Mouse (Mus musculus): ENCODE results near the gene Agtpbp1. TPM values are rescaled to one million over a fixed set of nuclear protein-coding genes. Genes with fewer than 3 reads are reported as not detected.

The Agtpbp1 gene
- total and polyA plus RNA-seq, 2 experiments from 2014 or later, result 70.8 to 129 TPM

DNA sequence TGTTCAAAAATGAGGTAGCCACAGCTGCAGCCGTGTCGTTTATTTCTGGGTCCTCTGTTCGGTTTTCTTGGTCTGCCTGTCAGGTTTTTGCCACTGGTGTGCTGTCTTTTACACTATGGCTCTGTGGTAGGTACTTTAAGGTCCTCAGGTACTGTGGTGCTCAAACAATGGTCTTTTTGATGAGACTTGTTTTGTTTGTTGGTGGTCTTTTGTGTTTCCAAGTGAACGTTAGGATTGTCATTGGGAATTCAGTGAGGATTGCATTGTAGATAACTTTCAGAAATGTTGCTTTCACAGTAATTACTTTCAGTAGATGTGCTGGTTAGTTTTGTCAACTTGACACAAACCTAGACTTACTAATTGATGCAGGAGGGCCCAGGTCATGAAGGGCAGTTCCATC, 4.6 kb upstream of the Agtpbp1 start:
- no peak overlapping the region for H3K4me2 ChIP-seq (ENCODE audit: low read depth, low read length, poor library complexity, severe bottlenecking)
- peaks cover 12% of the 10 kb centered on the region; the same call in 1 of the 2 replicates for H3K4me1 ChIP-seq (ENCODE audit: insufficient read depth, low read length)
- no peak overlapping the region for H3K9ac ChIP-seq (replicated peaks; ENCODE audit: low read length, poor library complexity, severe bottlenecking)
- peaks cover 18% of the 10 kb centered on the region for H3K36me3 ChIP-seq (ENCODE audit: insufficient read depth, low read length)
- WGBS, result 86% methylated on average over 4 of the region's 4 CpGs
- TF ChIP-seq CTCF (IDR thresholded peaks at IDR 0.05), result no peak
- no peaks in the 10 kb centered on the region for H3K27me3 ChIP-seq (ENCODE audit: insufficient read depth, low read length)
- no peak for DNase-seq (ENCODE audit: low spot score)
- H3K4me3 ChIP-seq (ENCODE audit: low read depth, low read length), result no peak overlapping the region
- H3K9me3 ChIP-seq (ENCODE audit: low read length), result no peaks in the 10 kb centered on the region
- ATAC-seq (ENCODE audit: low FRiP score), result no peak
- H3K27ac ChIP-seq (ENCODE audit: low read depth, low read length), result no peak overlapping the region

DNA sequence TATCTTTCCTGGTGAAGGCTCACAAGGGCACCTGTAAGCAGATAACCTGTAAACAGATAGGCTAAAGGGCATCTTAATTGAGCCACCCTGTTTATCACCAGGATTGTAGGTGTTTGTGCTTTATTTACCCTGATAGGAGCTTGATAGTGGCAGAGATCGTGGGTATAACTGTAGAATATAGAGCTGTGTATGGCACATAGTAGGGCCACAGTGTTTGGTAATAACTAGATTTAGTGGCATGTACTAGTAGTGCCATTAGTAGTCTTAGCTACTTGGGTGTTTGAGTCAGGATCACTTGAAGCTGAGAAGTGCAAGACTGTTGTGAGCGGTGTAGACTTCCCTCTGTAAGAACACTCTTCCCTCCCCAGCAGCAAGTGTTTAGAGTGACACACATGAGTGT, 2.2 kb upstream of the Agtpbp1 start:
- Histone ChIP-seq H3K27me3 (ENCODE audit: insufficient read depth, low read length) (no peaks in the 10 kb centered on the region), H3K4me3 (ENCODE audit: low read depth, low read length) (no peak overlapping the region), H3K9ac (replicated peaks; ENCODE audit: low read length, poor library complexity, severe bottlenecking) (0 out of 2 replicates have a peak overlapping the region, but pooled peaks have one; percentile 30), H3K4me2 (ENCODE audit: low read depth, low read length, poor library complexity, severe bottlenecking) (no peak overlapping the region; the same call in 1 of the 2 replicates), H3K9me3 (ENCODE audit: low read length) (no peaks in the 10 kb centered on the region), H3K4me1 (ENCODE audit: insufficient read depth, low read length) (peaks cover 15% of the 10 kb centered on the region; the same call in 1 of the 2 replicates), H3K36me3 (ENCODE audit: insufficient read depth, low read length) (peaks cover 8% of the 10 kb centered on the region; the same call in 1 of the 2 replicates), H3K27ac (ENCODE audit: low read depth, low read length) (no peak overlapping the region)
- 92% methylated on average over 2 of the region's 2 CpGs for WGBS
- TF ChIP-seq CTCF (IDR thresholded peaks at IDR 0.05), result no peak
- DNase-seq (ENCODE audit: low spot score) (no peak), ATAC-seq (ENCODE audit: low FRiP score) (no peak)

- DNase-seq (ENCODE audit: low spot score) (peak; percentile 15), ATAC-seq (ENCODE audit: low FRiP score) (no peak)
- Histone ChIP-seq H3K27me3 (ENCODE audit: insufficient read depth, low read length) (no peaks in the 10 kb centered on the region), H3K4me1 (ENCODE audit: insufficient read depth, low read length) (peaks cover 15% of the 10 kb centered on the region; the same call in 1 of the 2 replicates), H3K36me3 (ENCODE audit: insufficient read depth, low read length) (peaks cover 8% of the 10 kb centered on the region; the same call in 1 of the 2 replicates), H3K27ac (ENCODE audit: low read depth, low read length) (peak overlapping the region; percentile 82), H3K9me3 (ENCODE audit: low read length) (no peaks in the 10 kb centered on the region), H3K4me2 (ENCODE audit: low read depth, low read length, poor library complexity, severe bottlenecking) (peak overlapping the region; percentile 61), H3K9ac (replicated peaks; ENCODE audit: low read length, poor library complexity, severe bottlenecking) (peak overlapping the region; percentile 89), H3K4me3 (ENCODE audit: low read depth, low read length) (peak overlapping the region; percentile 90)
- TF ChIP-seq CTCF (IDR thresholded peaks at IDR 0.05), result no peak
- WGBS, result 1% methylated on average over 27 of the region's 28 CpGs
Observed at GRCm38 (mm10) chr13:59585648-59586005, 600 bp upstream of the Agtpbp1 start.

DNA sequence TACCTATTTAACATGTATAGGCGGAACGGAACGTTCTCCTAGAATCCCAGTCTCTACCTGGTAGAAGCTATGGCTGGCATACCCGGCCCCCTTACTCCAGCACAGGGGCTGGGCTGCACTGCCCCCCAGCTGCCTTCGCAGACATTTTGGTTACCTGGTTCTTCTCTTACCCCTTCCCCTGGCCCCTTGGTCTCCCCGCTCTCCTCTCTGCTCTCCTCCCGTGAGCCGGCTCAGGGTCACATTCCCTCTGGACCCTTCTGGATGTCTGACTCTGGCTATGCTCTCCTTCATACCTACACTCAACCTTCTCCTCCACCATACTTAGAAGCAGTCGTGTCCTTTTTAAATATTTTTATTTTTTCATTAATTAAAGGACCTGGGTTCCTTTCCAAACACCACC, 546 bp downstream of the Agtpbp1 start:
- WGBS, result 3% methylated on average over 9 of the region's 9 CpGs

GRCm38 (mm10) chr13:59580954-59581353, 4.1 kb downstream of the Agtpbp1 start:
- no peak for ATAC-seq (ENCODE audit: low FRiP score)
- no peak overlapping the region for H3K9ac ChIP-seq (replicated peaks; ENCODE audit: low read length, poor library complexity, severe bottlenecking)
- WGBS, result 95% methylated on average over 4 of the region's 4 CpGs
- no peak overlapping the region for H3K27ac ChIP-seq (ENCODE audit: low read depth, low read length)
- H3K4me1 ChIP-seq (ENCODE audit: insufficient read depth, low read length), result 0 out of 2 replicates have a peak, but pooled peaks cover 3% of the 10 kb centered on the region
- H3K4me2 ChIP-seq (ENCODE audit: low read depth, low read length, poor library complexity, severe bottlenecking), result no peak overlapping the region
- DNase-seq (ENCODE audit: low spot score), result no peak
- H3K27me3 ChIP-seq (ENCODE audit: insufficient read depth, low read length), result no peaks in the 10 kb centered on the region
- no peaks in the 10 kb centered on the region for H3K9me3 ChIP-seq (ENCODE audit: low read length)
- peak; percentile 4; the same call in 1 of the 2 replicates for TF ChIP-seq CTCF (IDR thresholded peaks at IDR 0.05)
- no peak overlapping the region for H3K4me3 ChIP-seq (ENCODE audit: low read depth, low read length)
- H3K36me3 ChIP-seq (ENCODE audit: insufficient read depth, low read length), result no peaks in the 10 kb centered on the region

More for the DNA sequence above, 546 bp downstream of the Agtpbp1 start:
- Histone ChIP-seq H3K4me3 (ENCODE audit: low read depth, low read length) (peak overlapping the region; percentile 90), H3K27ac (ENCODE audit: low read depth, low read length) (peak overlapping the region; percentile 78), H3K9ac (replicated peaks; ENCODE audit: low read length, poor library complexity, severe bottlenecking) (peak overlapping the region; percentile 77), H3K4me2 (ENCODE audit: low read depth, low read length, poor library complexity, severe bottlenecking) (peak overlapping the region; percentile 95), H3K36me3 (ENCODE audit: insufficient read depth, low read length) (peaks cover 8% of the 10 kb centered on the region; the same call in 1 of the 2 replicates), H3K9me3 (ENCODE audit: low read length) (no peaks in the 10 kb centered on the region), H3K27me3 (ENCODE audit: insufficient read depth, low read length) (no peaks in the 10 kb centered on the region), H3K4me1 (ENCODE audit: insufficient read depth, low read length) (peaks cover 15% of the 10 kb centered on the region; the same call in 1 of the 2 replicates)
- ATAC-seq (ENCODE audit: low FRiP score) (peak; percentile 65), DNase-seq (ENCODE audit: low spot score) (peak; percentile 60)
- peak; percentile 65 for TF ChIP-seq CTCF (IDR thresholded peaks at IDR 0.05)

DNA sequence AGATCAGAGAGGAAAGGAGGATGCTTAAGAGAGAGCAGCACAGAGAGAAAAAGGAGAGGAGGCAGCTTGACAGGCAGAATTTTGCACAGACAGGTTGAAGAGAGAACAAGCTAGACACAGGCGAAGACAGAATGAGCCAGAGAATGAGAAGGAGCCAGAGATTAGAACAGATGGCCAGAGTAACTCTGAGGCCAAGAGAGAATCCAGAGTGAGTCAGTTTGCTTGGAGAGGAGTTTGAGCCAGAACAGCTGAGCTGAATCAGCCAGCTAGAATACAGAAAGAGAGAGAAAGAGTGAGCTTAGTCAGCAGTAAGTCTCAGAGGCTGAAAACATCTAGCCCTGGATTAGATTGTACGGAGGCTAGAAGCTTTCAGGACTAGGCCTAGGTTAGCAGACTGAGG, 12.5 kb downstream of the Agtpbp1 start:
- no peaks in the 10 kb centered on the region for H3K27me3 ChIP-seq (ENCODE audit: insufficient read depth, low read length)
- TF ChIP-seq CTCF (IDR thresholded peaks at IDR 0.05), result no peak
- H3K27ac ChIP-seq (ENCODE audit: low read depth, low read length), result no peak overlapping the region
- no peaks in the 10 kb centered on the region for H3K4me1 ChIP-seq (ENCODE audit: insufficient read depth, low read length)
- H3K36me3 ChIP-seq (ENCODE audit: insufficient read depth, low read length), result no peaks in the 10 kb centered on the region
- ATAC-seq (ENCODE audit: low FRiP score) (no peak), DNase-seq (ENCODE audit: low spot score) (no peak)
- no peaks in the 10 kb centered on the region for H3K9me3 ChIP-seq (ENCODE audit: low read length)
- no peak overlapping the region for H3K4me3 ChIP-seq (ENCODE audit: low read depth, low read length)
- no peak overlapping the region for H3K4me2 ChIP-seq (ENCODE audit: low read depth, low read length, poor library complexity, severe bottlenecking)
- WGBS, result 86% methylated on average over 2 of the region's 2 CpGs
- no peak overlapping the region for H3K9ac ChIP-seq (replicated peaks; ENCODE audit: low read length, poor library complexity, severe bottlenecking)
